Mouse (Mus musculus) mouse embryonic stem cell (cell line): ENCODE results near the gene Gcnt1.

Source experiments
- in situ Hi-C, 2 experiments: fragments of 300-500 bp; cut with MboI; formaldehyde crosslinking; loops; 1 replicate in 1 of 2; 3 replicates in 1 of 2; pipeline ENCODE4 v1.14.3; 2019 to 2020; ENCODE audit warnings: low sequenced_read_pairs in 2 of 2, low pct_unique_long_range_greater_than_20kb in 1 of 2, mixed read lengths in 1 of 2; ENCODE audit not compliant: unreplicated experiment in 1 of 2

Gcnt1 gene

DNA sequence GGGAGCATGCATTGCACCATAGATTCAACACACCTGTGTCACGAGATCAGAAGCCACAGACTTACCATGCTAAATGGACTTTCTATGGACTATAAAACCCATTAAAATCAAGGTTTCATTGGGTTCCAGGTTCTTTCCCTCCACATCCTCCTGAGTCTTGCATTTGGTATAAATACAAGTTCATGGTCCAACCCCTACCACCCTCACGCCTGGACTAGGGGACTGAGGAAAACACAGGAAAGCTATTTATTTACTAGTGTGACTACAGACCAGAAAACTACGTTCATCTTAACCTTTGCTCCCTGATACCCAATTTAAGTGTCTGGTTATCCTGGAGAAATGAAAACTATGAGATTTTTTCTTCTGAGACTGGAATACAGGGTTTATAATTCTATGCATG is at the start of gene Gcnt1:
Gcnt1 (minus strand) TSS at position 144 of the 400 bp plus-strand sequence.
- in situ Hi-C loops: loop anchor here in 1 of 2 experiments (5.0 kb wide), 1 partner anchor 250 kb away; no protein-coding TSS in a partner anchor

DNA sequence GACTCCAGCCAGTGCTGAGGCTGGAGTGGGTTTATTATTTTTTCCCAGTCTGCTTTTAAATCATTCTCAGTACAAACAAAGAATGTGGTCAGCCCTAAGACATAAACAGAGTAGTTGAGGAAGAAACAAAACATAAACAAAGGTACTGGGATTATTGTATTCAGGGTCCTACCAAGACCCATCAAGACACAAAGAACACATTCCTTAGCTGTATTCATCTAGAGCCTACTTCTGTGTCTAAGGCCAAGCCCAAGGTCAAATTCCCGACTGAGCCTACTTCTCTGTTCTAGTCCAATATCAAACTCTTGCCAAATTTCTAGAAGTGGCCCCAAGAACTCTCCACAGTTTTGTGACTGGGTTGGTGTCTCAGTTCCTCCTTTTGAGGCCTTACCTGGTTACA is 45.2 kb upstream of the Gcnt1 start:
- in situ Hi-C loops: no loop called here

DNA sequence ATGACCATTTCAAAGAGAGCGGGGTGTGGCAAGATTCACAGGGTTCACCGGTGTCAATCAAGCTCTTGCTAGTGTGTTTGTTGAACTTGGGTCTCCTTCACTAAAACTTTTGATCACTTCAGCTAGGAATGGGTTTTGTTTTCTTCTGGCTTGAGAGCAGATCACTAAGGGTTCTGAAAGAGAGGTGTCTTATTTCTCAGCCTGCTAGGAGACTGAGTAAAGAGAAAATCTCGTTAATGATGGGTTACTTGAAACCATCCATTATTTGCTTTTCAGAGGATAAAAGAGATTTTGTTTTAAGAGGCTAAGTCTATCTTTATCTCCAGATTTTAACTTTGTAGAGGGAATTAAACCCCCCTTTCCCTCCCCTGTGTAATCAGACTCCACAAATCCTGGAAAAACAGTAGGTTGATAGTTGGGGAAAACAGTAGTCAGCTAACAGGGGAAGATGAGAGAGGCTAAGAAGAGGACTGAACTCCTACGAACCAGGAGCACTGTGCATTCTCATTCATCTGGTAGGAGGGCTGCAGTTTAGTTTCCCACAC is 40.3 kb upstream of the Gcnt1 start:
- in situ Hi-C loops: no loop called here

DNA sequence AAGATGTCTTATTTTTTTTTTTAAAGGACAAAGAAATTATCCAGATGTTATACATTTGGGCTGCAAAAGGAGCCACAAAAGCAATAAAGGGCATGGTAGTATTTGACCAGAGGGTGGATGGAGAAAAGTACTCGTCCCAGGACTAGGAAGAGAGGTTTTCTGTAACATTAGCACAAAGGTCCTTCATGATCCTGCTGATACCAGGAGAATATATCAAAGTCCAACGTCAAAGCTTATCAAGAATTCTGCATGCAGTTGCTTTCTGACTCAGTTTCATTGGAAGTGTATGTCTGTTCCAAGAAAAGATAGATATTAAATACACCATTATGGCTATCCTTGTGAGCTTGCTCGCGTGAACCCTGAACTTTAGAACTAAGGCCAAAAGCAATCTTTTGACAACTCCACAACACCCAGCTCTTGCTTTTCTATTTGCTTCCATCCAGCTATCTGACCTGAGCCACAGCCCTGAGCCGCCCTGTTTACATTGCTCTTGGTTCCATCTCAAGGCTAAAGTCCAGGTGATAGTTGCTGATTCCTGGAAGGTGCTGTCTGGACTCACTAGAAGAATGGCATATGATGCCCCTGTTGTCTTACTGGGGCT is 37.9 kb upstream of the Gcnt1 start:
- in situ Hi-C loops: no loop called here

DNA sequence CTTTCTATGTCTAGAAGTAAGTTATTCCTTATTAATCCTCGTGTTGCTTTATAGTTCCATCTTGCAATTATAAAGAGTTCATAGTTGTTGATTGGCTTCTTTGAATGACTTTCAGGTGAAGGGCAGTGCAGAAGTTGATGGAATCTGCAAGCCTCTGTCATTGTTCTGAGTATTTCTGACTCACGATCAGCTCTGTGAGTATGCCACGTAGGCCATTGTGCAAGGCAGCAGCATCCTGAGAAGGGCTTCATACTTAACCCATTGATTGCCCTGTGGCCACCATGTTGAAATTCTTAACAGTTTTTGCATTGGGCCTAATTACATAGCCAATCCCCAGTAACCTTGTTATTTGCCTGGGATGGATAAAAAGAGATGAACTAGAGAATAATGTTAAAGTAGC is 36.7 kb upstream of the Gcnt1 start:
- in situ Hi-C loops: no loop called here

DNA sequence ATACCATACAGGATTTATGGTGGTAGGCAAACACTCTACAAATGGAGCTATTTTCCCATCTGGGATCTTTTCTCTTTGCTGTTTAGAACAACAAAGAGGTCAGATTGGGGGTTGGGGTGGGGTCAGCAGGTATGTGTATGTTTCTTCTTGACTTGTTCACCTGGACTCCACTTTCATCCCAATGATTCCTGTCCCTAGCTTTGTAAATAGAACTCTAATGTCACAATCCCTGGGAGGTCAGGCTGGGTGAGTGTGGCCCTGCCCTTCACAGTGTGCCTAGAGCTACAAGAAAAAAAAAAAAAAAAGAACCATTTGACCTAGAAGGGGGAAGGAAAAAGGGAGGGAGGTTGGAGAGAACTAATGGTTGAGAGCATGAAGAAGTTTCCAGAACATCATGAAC is 35.9 kb upstream of the Gcnt1 start:
- in situ Hi-C loops: no loop called here

DNA sequence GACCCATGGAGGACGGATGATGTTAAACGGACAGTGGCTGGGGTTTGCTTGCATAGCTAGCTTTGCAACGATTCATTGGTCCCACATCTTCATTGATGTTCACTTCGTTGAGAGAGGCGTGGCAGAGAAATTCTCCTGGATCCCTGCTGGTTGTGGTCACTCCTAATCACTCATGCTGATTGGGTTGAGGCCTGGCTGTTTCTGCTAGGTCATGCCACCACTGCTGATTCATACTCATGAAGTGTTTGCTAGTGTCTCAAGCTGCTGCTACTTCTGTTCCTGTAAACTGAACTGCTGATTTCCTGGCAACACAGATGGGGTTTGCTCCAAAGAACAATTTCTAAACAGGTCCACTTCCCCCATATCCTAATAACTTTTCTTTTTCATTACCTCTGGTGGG is 34.2 kb upstream of the Gcnt1 start:
- in situ Hi-C loops: no loop called here

DNA sequence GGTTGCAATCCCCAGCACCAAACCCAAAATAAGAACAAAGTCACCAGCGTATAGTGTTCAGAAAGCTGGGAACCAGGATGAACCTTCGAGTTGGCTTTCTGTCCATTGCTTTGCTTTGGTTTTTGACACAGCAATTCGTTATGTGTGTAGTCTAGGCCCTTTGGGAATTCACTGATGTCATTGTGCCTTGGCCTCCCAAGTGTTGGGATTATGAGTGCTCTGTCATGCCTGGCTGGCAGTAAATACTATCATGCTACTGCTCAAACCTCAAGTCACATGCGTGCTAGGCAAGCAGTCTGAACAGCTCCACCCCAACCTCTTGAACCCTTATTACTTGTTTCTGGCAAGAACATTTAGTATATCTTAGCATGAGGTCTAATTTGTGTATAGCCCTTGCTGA is 30.5 kb upstream of the Gcnt1 start:
- in situ Hi-C loops: no loop called here

DNA sequence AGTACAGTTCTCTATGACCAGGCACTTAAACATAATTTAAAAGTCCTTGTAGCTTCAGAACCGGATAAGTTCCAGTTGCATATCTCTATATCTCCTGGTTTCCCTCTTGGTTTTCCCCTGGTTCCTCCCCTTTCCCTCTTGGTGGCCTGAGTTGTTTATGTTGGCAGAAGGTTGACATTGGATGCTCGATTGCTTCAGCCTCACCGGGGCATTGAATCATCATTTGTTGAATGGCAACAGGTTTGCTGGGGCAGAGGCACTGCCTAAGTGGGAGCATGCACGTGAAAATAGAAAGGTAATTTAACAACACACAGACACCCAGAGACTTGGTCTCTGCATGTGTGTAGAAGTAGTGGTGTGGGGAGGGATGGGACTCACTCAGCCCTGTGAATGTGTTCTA is 27.9 kb upstream of the Gcnt1 start:
- in situ Hi-C loops: no loop called here

DNA sequence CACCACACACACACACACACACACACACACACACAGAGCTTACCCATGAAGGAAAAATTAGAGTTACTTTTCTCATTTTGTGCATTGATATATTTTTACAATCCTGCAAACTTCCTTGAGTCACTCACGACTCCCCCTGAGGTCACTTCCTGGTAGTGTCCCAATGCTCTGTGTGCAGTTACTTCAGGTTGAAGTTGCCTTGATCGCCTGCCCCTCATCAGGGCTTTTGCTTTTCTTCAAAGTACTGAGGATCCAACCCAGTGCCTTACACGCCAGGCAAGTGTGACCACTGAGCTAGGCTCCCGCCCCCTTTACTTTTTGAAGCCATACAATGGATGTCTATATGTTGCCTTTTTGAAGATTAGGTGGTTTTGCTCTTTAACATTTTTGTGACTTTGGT is 27.3 kb upstream of the Gcnt1 start:
- in situ Hi-C loops: no loop called here

DNA sequence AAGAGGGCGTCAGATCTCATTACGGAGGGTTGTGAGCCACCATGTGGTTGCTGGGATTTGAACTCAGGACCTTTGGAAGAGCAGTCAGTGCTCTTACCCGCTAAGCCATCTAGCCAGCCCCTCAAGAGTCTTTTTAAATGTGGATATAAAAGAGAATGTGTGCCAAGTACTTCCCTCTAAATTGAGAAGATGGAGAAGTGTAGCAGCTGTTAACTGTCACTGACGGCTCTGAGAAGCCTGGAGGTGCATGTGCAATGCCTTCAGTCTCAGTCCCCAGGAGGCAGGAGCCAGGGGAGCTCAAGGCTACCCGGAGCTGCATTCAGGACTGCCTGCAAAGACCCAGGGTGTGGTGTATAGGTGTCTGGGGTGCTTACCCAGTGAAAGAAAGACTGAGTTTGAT is 25.3 kb upstream of the Gcnt1 start:
- in situ Hi-C loops: no loop called here

DNA sequence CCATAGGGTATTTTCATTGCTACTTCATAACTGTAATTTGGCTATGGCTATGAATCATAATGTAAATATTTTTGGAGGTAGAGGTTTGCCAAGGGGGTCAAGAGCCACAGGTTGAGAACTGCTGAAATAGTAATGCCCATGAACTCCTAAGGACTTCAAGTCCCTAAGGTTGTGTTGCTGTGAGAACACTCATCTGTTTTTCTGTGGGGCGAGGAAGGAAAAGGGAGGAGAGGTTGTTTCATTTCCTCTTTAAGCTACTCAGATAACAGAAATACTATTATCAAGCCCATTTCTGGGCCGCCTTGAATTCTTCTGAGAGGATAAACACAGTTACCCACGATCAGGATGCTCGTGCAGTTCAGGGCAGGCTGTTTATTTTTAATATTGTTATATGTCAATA is 24.2 kb upstream of the Gcnt1 start:
- in situ Hi-C loops: no loop called here

DNA sequence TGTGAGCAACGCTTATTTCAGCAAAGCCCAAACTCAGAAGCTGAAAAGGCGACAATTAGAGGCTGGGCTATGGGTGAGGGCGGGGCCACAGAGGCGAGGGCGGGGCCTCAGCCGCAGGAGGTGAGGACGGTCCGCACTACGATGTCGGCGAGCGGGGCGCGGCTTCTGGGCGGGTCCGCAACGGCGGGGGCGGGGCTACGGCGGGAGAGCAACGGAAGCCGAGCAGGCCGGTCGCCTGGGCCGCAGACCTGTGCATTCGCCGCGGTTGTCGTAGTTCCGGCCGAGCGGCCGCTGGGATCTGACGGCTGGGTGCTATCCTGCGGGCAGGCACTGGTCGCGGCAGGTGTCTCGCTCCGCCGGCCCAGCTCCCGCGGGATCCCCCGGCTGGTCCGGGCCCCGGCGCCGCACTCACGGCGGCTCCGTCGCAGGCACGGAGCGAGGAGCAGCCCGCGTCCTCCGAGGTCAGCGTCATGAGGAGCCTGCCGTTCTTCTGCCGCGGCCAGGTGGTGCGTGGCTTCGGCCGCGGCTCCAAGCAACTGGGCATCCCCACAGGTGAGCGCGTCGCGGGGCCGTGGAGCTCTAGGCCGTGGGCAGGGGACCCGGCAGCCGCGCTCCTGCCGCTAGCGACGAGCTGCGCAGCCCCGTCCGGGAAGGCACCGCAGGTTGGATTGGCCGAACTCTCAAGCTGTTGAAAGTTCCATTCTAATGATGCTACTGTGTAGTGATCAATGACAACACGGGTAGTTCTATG is 21.4 kb upstream of the Gcnt1 start, which contains the start of gene Rfk:
Rfk (plus strand) TSS at position 203 of the 751 bp plus-strand sequence.
- in situ Hi-C loops: no loop called here

DNA sequence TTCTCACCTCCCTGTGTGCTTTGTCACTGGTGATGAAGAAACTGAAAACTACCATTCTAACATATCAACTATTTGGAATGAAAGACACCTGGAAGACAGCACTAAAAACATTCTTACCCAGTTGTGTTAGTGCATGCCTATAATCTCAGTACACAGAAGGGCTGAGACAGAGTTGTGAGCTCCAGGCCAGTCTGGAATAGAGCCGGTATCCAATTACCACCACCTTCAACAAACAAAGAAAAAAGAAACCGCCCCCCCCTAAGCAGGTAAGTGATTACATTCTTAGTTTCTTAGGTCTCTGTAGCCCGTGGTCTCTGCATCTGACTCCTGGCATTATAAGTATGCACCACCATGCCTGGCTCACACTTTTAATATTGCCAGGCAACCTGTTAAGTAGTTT is 20.2 kb upstream of the Gcnt1 start:
- in situ Hi-C loops: no loop called here

DNA sequence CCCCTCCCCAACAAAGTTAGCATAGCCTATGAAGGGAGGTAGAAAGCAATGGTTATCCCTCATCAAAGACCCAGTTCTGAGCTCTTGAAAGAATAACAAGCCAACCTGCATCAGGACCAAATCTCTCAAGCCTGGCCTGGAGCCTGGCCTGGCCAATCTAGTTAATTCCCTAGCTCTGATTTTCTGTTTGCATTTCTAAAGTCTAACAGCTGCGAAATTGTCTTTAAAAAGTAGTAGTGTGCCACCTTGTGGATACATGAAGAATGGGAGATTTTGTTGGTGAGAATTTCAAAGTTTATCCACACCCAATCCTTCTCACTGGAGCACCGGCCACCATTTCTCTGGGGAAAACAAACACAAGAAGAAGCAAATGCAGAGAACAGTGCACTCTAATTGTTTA is 15.8 kb upstream of the Gcnt1 start:
- in situ Hi-C loops: no loop called here

DNA sequence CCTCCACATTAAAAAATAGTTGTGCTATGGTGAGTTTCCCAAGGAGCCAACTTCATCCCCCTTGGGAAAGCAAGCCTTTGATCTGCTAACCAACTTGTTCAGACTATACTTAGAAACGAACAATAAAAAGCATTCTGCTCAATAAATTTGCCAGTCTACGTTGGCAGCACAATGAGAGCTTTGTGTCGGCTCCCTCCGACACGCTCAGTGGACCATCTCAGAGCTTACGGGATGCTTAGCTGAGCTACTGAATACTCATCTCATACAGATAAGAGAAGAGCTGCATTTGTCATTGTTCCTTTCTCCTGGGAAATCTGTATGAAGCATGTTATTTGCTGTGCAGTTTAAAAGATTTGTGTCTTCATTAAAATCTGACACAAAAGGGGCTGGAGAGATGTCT is 13.8 kb upstream of the Gcnt1 start:
- in situ Hi-C loops: no loop called here

DNA sequence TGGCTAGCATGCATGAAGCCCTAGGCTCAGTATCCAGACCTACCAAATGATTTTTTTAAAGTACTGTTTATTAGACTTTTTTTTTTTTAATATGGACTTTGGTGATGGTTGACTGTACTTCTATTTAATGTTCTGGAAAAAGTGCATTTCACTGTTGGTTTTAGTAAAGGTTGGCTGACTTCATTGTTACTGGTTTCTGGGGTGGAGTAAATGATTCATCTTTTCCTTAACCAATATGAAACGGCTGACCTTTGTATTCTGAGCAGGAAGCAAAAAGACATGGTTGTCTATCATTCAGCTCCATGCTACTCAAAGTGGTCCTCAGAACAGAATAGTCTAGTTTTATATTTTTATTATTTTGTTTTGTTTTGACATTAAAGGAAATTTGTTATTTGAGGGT is 12.8 kb upstream of the Gcnt1 start:
- in situ Hi-C loops: no loop called here

DNA sequence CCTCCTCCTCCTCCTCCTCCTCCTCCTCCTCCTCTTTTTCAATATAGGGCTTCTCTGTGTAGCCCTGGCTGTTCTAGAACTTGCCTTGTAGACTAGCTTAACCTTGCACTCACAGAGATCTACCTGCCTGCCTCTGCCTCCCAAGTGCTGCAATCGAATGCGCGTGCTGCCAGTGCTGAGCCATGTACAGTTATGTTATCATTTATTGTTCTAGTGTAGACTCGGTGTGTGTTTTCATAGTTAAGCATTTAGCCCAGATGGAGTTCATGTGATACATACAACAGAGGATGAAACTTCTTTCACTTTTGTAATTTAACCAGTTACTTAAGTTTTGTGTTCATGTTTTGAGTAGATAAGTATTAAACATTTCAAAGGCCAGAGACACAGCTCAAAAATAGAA is 12.4 kb upstream of the Gcnt1 start:
- in situ Hi-C loops: no loop called here

DNA sequence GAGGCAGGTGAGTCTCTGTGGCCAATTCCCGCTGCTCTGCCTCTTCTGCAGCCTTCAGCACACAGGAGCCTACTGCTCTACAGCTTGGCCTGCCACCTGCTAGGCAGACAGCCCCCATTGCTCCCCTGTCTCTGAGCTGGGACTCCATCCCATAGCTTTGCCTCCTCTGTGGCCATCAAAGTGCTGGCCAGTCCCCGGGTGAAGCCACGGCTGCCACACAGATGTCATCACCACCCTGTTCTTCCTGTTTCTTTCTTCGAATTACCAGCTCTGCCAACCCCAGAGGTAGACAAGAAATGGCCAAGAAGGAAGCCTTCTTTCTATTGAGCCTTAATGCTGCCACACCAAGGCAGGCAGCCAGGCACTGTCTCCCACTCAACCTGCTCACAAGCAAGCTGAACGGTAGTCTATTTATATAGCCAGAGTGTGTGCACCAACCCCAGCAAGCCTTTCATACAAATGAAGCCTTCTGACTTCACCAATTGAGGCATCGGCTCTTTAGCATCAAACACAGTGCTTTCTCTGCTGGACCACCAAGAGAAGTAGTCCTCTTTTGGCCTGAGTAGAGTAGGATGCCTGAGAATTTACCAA is 10.3 kb upstream of the Gcnt1 start:
- in situ Hi-C loops: no loop called here

DNA sequence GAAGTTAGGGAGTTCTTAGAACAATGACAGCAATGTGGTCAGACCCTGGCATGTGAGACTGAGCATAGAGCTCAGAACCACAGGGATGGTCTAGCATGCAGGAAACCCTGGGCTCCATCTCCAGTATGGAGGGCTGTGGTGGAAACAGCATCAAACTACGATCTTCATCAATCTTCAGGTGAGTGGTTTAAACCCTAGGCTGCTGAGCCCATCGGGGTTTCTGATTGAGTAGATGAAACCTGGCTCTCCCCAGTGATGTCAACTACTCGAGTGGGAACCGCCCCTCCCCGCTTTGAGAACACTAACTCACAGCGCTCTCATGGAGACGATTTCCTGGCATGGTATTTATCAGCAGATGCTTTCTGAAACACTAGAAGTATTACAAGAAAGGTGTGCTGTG is 7.9 kb upstream of the Gcnt1 start:
- in situ Hi-C loops: no loop called here
